Mouse (Mus musculus) cerebellum, adult 9-11 months (tissue): ENCODE results near the gene Lipa.
A peak's percentile ranks its signal among the peaks of the same experiment; 100 is the strongest.

Experiments
- DNase-seq: peaks from one replicate; pipeline ENCODE4 v3.0.0; 2022

Lipa gene

DNA sequence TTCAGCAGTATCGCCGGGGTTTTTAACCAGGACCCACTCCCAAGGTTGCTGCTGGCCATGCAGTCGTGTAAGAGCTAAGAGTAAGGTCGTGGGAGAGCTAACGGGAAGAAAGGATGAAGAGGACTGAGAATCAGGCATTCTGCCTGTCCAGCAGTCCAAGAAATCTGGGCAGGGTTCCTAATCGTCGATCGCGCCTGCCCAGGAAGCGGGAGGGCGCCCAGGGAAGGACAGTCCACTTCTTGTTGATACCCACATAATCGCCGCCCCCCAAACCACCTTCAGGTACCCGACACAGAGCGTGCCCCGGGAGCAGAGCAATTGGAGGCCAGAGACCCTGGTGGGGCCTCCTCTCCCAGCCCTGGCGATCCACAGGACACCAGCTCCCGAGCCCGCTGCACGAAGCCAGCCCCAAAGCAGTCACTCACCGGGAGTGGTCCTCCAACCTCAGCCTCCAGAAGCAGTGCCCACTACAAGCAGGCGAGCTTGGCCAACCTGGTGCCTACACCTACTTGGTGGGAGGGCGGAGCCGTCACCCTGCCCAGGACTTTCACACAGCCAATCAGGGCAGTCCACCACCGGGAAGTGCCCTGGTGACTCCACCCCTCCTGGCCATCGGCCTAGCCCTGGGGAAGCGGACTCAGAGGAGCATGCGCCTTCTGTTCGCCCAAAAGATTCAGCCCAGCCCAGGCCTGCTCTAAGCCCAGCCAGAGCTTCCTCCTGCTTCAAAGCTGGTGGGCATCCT lies at the start of gene Lipa:
TSS of gene Lipa (minus strand) at position 534 of the 742 bp plus-strand sequence.
- peak; percentile 97 for DNase-seq

DNA sequence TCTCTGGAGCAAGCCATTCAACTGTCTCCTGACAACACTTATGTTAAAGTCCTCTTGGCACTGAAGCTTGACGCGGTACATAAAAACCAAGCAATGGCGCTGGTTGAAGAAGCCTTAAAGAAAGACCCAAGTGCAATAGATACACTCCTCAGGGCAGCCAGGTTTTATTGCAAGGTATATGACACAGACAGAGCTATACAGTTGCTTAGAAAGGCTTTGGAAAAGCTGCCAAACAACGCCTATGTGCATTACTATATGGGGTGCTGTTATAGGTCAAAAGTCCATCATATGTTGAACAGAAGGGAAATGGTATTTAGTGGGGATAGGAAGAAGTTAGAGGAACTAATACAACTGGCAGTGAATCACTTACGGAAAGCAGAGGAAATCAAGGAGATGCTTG lies 46.4 kb upstream of the Lipa start:
- no peak for DNase-seq

DNA sequence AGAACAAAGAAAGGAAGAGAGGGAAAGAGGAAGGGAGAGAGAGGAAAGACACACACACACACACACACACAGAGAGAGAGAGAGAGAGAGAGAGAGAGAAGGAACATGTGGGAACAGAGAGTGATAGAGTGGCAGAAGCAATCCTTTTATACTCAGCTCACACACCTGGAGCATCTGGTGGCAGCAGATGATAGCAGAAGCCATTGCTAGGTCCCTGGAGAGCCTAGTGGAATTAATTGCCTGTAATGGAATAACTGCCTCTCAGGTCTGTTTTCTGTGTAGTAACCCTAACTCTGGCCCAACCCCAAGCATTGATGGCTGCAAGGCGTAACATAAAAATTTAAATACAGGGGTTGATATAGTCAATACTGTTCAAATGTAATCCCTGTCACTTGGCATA lies 43.8 kb upstream of the Lipa start:
- no peak for DNase-seq

DNA sequence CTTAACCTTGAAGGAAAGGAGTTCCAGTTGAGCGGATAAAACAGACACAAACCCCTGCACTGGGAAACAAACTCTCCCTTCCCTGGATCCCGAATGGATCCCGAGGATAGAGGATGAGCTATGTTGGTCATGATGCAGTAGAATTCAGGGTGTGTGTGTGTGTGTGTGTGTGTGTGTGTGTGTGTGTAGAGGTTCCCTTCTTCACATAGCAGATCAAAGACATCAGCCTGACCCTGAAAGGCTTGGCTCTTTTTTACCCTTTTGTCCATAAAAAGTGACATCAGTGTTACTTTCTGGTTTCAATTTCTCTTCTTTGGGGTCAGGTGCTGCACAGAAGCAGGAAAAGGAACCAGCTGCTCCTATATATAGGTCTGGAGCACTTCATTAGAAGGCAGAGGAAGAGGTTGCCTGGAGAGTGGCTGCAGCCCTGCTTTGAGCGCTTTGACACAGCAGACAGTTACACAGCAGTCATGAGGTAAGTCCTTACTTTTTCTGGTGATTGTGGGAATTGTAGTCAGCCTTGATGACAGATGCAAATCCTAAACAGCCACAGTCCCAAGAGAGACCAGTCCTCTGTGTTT lies 42.7 kb upstream of the Lipa start:
- DNase-seq = no peak

DNA sequence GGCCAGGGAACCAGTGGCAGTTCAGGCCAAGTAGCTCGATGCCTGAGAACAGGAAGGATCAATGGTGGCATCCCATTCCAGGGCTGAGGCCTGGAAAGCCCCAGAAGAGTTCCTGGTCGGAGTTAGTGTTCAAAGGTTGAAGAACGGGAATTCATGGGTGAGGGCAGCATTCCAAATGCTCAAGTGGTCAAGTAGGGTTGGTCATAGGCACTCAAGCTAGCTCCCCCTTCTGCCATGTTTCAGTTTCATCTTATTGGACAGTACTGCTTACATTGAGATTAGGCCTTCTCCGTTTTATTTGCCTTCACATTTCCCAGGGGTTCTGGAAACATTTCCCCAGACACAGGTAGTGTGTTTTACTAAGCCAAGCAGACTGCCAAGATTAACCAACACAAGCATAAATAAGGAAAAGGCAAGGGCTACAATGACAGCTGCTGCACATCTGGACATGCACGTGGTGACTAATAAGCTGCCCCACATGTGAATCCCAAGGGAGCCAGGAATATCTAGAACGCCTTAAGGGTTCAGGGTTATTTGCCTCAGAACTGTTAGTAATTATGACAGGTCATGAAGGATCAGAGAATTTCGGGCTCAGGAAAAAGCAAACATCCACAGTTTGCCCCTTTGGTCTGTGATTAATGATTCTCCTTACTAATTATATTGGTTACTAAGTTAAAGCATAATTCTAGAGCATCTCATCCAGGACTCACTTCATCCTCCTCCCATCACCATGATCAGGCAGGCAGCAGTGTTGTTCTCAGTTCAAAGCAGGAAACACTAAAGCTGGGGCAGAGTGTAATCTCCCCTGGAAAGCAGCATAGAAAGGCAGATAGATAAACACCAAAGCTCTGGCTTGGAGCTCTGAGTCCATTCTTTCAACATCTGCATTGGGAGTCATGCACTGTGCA lies 42.0 kb upstream of the Lipa start:
- DNase-seq = no peak

DNA sequence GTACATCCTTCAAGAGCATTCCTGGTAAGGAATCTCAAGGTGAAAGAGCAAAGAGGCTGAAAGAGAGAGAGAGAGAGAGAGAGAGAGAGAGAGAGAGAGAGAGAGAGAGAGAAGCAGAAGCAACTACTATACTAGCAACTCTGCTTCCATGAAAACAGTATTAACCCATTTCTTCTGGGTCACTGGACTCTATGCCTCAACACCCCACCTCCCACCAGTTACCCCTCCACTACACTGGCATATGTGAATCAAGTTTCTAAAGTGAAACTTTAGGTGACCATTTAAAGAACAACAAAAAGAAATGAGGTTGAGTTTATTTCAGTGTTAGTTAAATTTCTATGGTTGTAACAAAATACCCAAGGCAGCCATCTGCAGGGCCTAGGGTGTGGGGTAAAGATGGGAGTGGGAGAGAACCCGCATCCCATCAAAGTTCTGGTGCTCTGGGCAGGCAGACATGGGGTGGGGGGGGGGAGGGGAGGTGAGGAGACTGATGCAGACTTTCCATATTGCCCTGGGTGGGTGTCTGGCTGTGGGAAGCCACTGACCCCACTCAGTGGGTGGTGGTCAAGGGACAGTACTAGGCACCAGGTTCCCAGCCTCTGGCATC lies 39.0 kb upstream of the Lipa start:
- no peak for DNase-seq

DNA sequence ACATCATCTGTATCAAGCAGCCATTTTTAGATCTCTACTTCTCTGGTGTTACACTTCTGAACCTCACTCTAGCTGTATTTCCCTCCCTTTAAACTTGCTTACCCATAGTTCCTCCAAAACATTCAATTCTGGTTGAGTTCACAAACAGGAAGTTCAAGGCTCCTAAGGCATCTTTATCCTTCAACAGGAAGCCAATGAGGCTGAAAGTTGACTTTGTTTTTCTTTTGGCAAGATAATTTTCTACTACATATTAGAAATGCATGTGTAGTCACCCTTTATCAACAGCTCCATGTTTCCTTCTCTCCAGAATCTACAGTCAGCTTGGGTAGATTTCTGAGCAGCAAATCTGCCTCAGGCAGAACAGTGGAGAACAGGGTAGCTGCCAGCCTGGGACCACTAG lies 35.3 kb upstream of the Lipa start:
- no peak for DNase-seq

DNA sequence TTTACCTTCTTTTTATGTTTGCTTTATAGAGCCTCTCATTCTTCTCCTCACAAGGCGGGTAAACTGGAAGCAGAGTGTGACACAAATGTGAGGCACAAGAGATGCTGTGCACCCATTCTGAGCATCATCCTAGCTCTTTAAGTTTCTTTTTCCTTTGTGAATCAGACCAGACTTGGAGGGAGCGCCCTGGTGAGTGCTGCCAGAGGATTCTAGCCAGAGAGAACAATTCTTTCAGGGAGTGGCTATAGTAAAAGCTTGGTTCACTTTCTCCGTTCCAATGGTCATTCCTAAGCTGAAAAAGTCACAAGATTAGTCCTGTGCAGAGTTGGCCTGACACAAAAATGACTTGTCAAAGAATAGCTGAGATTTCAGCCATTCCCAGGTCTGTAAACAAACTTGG lies 29.3 kb upstream of the Lipa start:
- DNase-seq = no peak

DNA sequence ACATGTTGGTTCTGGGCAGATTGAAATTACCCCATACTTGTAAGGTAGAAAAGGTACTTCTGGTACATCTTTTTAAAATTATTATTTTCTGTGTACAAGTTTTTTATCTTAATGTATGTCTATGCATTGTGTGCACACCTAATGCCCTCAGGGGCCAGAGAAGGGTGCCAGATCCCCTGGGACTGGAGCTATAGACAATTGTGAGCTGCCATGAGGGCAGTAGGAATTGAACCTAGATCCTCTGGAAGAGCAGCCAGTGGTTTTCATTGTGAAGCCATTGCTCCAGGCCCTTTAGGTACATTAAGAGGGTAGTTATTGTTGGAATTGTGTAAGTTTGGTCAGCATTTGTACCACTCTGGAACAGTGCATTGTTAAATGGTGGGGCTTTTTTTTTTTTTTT lies 26.8 kb upstream of the Lipa start:
- no peak for DNase-seq

DNA sequence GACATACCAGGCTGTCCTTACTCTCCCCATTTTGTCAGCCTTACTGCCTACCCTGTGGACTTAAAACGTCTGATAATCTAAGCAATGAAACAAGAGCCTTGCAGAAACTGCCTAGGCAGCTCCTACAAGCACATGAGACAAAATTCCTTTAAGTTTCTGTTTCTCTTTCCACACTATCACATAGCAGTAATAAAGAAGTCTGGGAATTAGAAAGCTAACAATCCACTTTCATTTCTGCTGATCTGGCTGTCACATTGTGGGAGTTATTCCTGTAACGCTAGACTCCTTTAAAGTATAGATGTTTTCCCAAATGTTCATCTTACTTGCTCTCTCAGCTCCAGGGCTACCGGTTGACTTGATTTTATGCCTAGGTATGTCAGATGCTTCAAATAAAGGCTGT lies 26.2 kb upstream of the Lipa start:
- no peak for DNase-seq

DNA sequence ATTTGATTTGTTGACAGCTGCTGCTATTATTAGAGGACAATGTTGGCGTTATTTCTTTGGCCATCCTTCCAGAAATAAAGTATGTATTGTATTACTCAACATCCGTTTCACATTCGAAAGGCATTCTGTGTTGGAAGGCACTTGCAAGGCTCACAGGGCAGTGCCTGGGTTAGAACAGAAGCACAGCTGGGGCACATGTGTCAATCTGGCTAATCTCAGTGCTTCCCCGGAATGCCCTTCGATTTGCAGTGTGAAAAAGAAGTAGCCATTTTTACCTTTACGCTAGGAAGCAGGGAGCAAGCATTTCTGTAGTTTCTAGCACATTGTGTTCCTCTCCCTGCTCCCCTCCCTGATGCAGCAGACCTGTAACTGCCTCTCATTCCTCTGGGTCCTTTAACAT lies 25.7 kb upstream of the Lipa start:
- DNase-seq = no peak

DNA sequence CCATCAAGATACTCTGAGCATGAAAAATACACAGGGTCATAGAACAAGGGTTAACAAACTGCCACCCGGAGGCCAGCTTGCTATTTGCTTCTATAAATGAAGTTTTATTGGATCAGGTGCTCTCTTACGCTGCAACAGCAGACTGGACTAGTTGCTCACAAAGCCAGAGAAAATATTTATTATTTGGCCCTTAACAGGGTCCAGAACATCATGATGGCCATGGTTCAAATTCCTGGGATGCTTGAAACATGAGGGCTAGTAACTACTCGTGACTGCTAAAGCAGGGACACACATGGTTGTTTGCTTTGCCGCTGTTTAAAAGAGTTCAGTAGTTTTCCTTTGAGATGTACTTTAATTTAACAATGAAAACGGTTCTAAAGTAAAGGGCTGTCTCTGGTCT lies 24.7 kb upstream of the Lipa start:
- no peak for DNase-seq

DNA sequence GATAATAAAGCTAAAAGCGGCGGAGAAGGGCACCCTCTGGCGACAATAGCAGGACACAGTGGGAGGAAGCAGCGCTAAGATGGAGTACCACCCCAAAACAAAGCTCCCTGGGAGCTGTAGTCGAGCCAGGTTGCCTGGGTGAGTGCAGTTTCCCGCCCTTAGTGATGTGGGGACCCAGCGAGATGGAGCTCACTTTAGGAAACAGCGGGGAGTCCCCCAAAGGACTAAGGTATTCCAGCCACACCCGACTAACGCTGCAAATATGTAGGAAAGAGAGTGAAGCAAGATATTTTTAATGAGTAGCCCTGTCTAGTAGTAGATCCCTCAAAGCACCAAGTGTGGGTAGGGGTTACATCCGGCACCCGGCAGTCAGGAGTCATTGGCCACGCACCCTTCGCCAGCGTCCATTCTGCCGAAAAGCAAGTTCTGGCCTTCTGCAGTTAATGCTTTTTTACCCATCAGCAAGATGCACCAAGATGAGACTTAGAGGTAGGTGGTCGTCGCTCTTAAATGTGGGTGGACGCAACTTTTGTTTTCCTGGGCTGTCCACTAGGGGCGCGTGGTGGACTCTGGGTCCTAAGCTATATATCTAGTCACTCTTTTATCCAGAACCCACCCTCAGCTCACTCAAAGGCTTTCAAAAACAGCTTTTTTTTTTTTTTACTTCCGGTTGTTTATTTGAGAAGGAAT lies 23.4 kb upstream of the Lipa start, which contains the start of gene Ifit2:
TSS of gene Ifit2 (plus strand) at position 161 of the 690 bp plus-strand sequence.
- peak; percentile 54 for DNase-seq

DNA sequence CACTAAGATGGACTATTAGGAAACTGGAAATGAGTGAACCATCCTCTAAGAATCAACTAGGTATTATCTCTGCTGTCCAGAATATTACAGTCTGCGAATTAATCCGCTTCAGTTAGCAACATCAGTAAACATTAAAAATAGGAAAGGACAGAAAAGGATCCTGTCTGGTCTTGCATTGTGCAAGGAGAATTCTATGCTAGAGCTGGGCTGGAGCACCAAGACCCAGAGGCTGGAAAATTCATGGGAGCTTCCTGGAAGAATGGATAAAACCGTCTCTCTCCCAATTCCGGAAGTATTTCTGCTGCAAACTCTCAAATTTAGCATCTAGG lies 22.9 kb upstream of the Lipa start:
- DNase-seq = no peak

DNA sequence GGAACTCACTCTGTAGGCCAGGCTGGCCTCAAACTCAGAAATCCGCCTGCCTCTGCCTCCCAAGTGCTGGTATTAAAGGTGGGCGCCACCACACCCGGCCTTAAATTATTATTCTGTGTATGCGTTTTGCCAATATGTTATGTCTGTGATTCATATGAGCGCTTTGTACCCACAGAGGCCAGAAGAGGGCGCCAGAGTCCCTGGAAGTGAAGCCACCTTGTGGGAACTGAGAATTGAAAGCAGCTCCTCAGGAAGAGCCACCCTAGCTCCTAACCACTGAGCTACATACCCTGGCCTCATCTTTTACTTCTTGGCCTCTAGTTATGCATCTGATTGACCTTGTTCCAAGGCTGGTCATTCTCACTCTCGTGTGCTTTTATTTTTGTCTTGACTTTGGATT lies 20.7 kb upstream of the Lipa start:
- DNase-seq = peak; percentile 29

DNA sequence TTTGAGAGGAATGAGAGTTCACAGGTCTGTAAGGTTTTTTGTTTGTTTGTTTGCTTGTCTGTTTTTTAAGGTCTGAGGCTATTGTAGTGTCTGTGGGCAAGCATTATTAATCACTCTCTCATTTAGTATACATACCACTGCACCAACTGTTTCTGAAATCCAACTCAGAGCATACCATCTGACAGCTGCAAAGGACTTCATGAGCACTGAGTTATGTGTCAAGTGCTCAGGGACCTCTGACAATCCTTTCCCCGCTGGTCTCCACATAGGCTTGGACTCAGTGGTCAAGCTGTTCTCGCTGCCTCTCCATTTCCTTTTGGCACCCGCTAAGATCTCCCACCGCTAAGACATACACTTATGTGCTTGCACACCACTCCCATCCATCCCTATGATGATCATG lies 18.9 kb upstream of the Lipa start:
- DNase-seq = no peak

DNA sequence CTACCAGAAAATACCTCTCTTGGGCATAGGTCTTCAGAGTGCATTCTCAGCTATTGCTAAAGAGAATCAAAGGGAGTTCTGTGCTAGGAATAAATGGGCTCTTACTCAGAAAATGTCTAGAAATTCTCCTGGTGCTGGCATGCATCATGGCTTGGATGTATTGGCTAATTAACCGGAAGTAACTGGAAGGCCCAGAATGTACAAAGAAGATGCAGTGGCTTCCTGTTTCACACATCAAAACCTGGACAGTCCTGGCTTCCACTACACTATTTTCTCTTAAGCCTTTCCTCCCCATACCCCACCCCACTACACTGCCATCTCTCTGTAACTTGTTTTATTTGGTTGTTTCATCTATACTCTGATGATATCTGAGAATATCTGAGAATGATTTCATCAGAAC lies 12.1 kb upstream of the Lipa start:
- no peak for DNase-seq

DNA sequence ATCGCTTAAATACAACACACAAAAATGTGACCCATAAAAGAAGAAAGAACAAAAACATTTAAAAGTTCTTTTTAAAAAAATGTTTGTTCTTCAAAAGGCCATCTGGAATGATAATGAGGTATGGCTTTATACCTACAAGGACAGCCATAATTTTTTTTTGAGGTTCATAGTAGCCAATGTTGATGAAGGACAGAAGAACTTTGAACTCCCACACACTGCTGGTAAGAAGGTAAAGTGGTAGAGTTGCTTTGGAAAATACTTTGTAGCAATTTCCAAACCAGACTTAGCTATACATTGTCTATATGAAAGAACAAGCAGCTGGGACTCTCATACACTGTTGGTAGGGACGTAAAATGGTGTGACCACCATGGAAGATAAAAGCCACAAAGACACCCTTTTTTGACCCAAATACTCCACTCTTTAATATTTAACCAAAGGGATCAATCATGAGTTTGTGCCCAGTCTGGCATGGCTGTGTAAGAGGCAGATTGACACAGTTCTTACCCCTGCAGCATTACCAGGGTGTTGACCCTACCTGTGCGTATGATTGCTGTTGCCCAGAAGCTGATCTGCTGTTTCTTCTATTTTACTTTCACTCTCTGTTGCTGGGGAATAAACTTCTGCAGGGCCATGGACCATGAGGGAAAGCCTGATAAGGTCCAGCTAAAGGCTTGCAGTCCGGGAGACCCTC lies 4.9 kb upstream of the Lipa start:
- no peak for DNase-seq

DNA sequence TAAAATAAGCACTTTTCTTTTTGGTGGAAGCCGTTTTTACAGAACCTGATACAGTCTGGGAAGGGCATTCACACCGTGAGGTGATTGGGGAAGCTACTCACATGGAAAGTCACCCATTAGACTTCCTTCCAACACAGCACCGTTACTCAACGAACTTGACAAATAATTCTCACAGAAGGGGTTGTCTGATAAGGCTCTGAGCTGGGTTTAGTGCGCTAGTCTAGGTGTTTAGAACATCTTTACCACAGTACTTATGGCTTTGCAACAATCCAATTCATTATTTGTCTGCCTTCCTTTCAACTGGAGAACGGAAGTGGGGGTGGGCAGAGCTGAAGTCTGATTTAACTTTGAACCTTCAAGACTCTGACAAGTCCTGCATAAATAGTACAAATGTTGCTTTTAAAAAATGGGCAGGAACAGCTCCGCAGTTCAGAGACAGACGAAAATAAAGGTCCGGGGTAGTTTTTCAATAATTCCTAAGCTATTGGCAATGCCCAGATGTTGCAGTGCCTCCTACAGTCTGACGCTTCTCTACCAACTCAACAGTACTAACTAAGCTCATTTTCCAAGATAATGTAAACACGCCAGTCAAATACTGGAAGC lies 852 bp downstream of the Lipa start:
- peak; percentile 14 for DNase-seq

DNA sequence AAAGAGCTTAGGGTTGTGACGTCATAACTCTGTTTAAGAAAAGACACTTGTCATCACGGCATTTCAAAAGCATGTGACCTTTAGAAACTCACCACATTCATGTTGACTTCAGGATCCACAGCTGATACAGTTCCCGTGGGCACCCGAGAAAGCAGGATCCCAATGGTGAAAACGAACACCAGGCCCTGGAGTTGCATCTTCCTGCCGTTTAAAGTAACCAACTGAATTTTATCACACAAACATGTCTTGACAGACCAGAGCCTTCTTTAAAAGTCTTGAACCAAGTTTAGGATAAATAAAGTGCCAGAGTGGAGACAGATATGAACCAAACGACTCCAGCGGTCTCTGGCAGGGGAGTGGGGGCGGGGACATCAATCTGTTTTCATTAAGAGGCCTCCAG lies 2.6 kb downstream of the Lipa start:
- no peak for DNase-seq

DNA sequence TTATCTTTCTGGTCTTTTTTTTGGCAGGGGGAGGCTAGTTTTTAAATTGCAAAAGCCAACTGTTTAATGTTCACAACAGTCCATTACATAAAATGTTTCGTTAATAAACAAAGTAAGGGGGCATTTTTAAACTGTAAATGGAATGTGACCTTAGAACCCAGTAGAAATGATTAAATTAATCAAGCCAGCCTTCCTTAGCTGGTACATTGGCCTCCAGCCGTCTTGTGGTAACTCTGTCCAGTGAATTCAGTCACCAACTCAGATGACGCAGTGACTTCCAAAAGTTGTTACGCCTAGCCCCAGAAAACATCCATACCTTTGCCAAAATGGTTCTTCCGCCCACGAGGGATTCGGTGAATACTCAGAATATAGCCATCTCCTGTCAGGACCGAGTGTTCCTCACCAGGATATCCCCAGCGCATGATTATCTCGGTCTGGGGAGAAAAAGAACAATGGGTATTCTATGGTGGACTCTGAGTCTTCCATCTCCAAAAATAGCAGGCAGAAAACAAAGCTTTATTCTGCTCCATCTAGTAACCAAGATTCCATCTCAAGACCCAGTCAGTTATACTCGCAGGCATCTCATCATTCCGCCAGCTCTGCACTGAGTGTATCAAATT lies 4.1 kb downstream of the Lipa start:
- no peak for DNase-seq
